Mouse (Mus musculus) MEL (cell line): Measurements from ENCODE around the gene Rcn1.

Source experiments
- CTCF ChIP-seq, 3 experiments: IDR thresholded peaks in 2 of 3; conservative IDR thresholded peaks in 1 of 3; 2 replicates each; pipeline ENCODE4 v1.5.1; 2011 to 2012; ENCODE audit warnings: low read length in 3 of 3, low read depth in 2 of 3, mild to moderate bottlenecking in 2 of 3, improper control_type of control experiment in 1 of 3, inconsistent platforms in 1 of 3, mixed read lengths in 1 of 3, moderate library complexity in 1 of 3; ENCODE audit not compliant: control insufficient read depth in 1 of 3, insufficient read depth in 1 of 3, poor library complexity in 1 of 3, severe bottlenecking in 1 of 3
- GATA1 ChIP-seq: IDR thresholded peaks from 2 replicates; pipeline ENCODE4 v1.6.1; 2011; ENCODE audit warnings: low read depth, low read length, improper control_type of control experiment
- MAX ChIP-seq: IDR thresholded peaks from 2 replicates; pipeline ENCODE4 v1.6.1; 2011; ENCODE audit warnings: low read length, improper control_type of control experiment
- MEF2A ChIP-seq: IDR thresholded peaks from 2 replicates; pipeline ENCODE4 v1.6.1; 2014; ENCODE audit warnings: low read depth, mild to moderate bottlenecking, inconsistent platforms, low read length, improper control_type of control experiment; ENCODE audit not compliant: poor library complexity, insufficient replicate concordance, severe bottlenecking; ENCODE audit errors: extremely low read depth
- POLR2AphosphoS2 ChIP-seq: IDR thresholded peaks from 2 replicates; pipeline ENCODE4 v1.6.1; 2011; ENCODE audit warnings: low read length, improper control_type of control experiment
- TCF12 ChIP-seq: IDR thresholded peaks from 2 replicates; pipeline ENCODE4 v1.6.1; 2014; ENCODE audit warnings: low read depth, mild to moderate bottlenecking, inconsistent platforms, low read length, improper control_type of control experiment, moderate library complexity
- ZMIZ1 ChIP-seq: IDR thresholded peaks from 2 replicates; pipeline ENCODE4 v1.6.1; 2012; ENCODE audit warnings: low read depth, mild to moderate bottlenecking, inconsistent platforms, low read length, improper control_type of control experiment, moderate library complexity

DNA sequence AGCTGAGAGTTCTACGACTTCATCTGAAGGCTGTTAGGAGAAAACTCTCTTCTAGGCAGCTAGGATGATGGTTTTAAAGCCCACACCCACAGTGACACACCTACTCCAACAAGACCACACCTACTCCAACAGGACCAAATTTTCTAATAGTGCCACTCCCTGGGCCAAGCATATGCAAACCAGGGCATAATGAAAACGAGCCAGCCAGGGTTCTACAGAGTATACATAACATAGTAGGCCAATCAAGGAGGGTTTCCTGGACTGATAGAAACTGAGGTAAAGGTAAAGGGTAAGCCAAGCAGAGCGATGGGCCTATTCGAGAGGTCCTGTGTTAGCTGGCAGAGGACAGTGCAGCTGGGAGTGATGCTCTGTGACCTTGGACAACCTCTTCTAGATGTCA is 1.4 kb upstream of the Rcn1 start:
- TF ChIP-seq CTCF (IDR thresholded peaks at IDR 0.05 in 2 of 3, conservative IDR thresholded peaks at IDR 0.05 in 1 of 3; ENCODE audit: control insufficient read depth in 1 of 3, insufficient read depth in 1 of 3, low read depth in 2 of 3, low read length in 3 of 3, poor library complexity in 1 of 3, severe bottlenecking in 1 of 3) (no peak), ZMIZ1 (no peak), POLR2AphosphoS2 (no peak), MEF2A (no peak), MAX (no peak), TCF12 (no peak), GATA1 (no peak)
